Mouse (Mus musculus): ENCODE measurements at regions not wholly inside any gene's neighbourhood (a gene's known extent, or its start where the extent isn't known, plus 50 kb on each side); places are given as distances from the start of the nearest gene placed in this dataset.

DNA sequence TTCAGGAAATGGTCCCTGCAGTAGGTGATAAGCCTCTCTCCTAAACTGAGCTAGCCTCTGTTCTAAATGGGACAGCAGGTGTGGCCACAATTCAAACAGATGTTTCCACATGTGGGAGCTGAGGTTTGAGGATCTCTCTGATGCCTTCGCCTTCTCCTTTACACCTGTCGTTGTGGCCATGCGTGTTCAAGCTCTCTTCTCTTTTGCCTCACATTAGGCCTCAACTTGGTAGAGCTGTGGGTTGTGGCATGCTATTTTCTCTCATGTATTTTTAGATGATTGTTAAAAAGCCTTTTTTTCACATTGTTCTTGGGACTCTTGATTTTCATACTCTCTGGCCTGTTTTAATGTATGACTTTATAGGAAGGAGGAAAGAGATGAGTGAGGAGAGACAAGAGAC lies 526.8 kb downstream of the Lmo4 start:
- TF ChIP-seq POLR2A (IDR thresholded peaks at IDR 0.05; ENCODE audit: control insufficient read depth, extremely low read depth, insufficient read depth, low read length, poor library complexity) (no peak), CTCF (IDR thresholded peaks at IDR 0.05; ENCODE audit: borderline replicate concordance, control insufficient read depth, extremely low read depth, insufficient read depth, low read length, poor library complexity) (no peak)

Measured in thymus, adult 2 months (tissue).